Mouse (Mus musculus) stomach, embryonic 14.5 days (tissue): Measurements from ENCODE around the gene Ctnnd1. TPM values are rescaled to one million over a fixed set of nuclear protein-coding genes. Genes with fewer than 3 reads are reported as not detected.

Experiments
- ATAC-seq: fragments of 200-750 bp; cut with Nextera tagmentation; 2 replicates; pipeline ENCODE4 v1.8.0; 2017; ENCODE audit warnings: low read depth, moderate TSS enrichment; ENCODE audit not compliant: insufficient number of reproducible peaks, insufficient read depth, low FRiP score
- H3K27ac ChIP-seq: fragments of 300-500 bp; sonication (generic); 2 replicates; pipeline ENCODE4 v1.5.1; 2014; ENCODE audit warnings: mild to moderate bottlenecking, low read length, moderate library complexity, mixed read lengths
- H3K27me3 ChIP-seq: fragments of 300-500 bp; sonication (generic); 2 replicates; pipeline ENCODE4 v1.6.1; 2014; ENCODE audit warnings: low read length, control low read depth, mixed read lengths; ENCODE audit not compliant: control insufficient read depth, insufficient read depth
- H3K36me3 ChIP-seq: fragments of 300-500 bp; sonication (generic); 2 replicates; pipeline ENCODE4 v1.6.1; 2014; ENCODE audit warnings: mild to moderate bottlenecking, control low read depth, low read length, moderate library complexity, mixed read lengths; ENCODE audit not compliant: control insufficient read depth, insufficient read depth
- H3K4me1 ChIP-seq: fragments of 300-500 bp; sonication (generic); 2 replicates; pipeline ENCODE4 v1.6.1; 2014; ENCODE audit warnings: low read length, control low read depth, mixed read lengths; ENCODE audit not compliant: control insufficient read depth, insufficient read depth
- H3K4me2 ChIP-seq: fragments of 300-500 bp; sonication (generic); replicated peaks from 2 replicates; pipeline ENCODE4 v1.6.1; 2014; ENCODE audit warnings: low read depth, low read length, control low read depth
- H3K4me3 ChIP-seq: fragments of 300-500 bp; sonication (generic); 2 replicates; pipeline ENCODE4 v1.5.1; 2014; ENCODE audit warnings: low read depth, low read length, control low read depth
- H3K9ac ChIP-seq: fragments of 300-500 bp; sonication (generic); replicated peaks from 2 replicates; pipeline ENCODE4 v1.6.1; 2014; ENCODE audit warnings: low read depth, mild to moderate bottlenecking, control low read depth, low read length, moderate library complexity, mixed read lengths
- H3K9me3 ChIP-seq: fragments of 300-500 bp; sonication (generic); 2 replicates; pipeline ENCODE4 v1.6.1; 2016; ENCODE audit warnings: low read depth, low read length, control low read depth; ENCODE audit not compliant: control insufficient read depth
- WGBS: fragments of 180-500 bp; shearing (Covaris S2); extraction: QIAGEN DNeasy Blood & Tissue Kit; methylation state at CpG from one replicate; pipeline ENCODE4 v1.1.7; 2014; 5-methylcytosine and 5-hydroxymethylcytosine counted together
- polyA plus RNA-seq: library from polyadenylated mRNA; unstranded; fragments of >200 nt; fragmentation: Nextera tagmentation; extraction: Ambion mirVana; gene quantifications from 2 replicates; pipeline ENCODE4 v1.2.1, GENCODE M21; 2014

Ctnnd1 gene
- polyA plus RNA-seq, 1 experiment from 2014 or later: 63.5 TPM

- Histone ChIP-seq H3K9ac (no peak overlapping the region), H3K27ac (no peak overlapping the region), H3K9me3 (no peaks in the 10 kb centered on the region), H3K4me1 (no peaks in the 10 kb centered on the region), H3K27me3 (no peaks in the 10 kb centered on the region), H3K36me3 (peaks cover 83% of the 10 kb centered on the region), H3K4me2 (no peak overlapping the region), H3K4me3 (no peak overlapping the region)
- ATAC-seq: no peak
- 86% methylated on average over 1 of the region's 1 CpGs for WGBS
These were observed 42.7 kb downstream of the Ctnnd1 start for GRCm38 (mm10) chr2:84607842-84608241.

- Histone ChIP-seq H3K4me2 (no peak overlapping the region), H3K27ac (no peak overlapping the region), H3K27me3 (no peaks in the 10 kb centered on the region), H3K4me3 (no peak overlapping the region), H3K9me3 (no peaks in the 10 kb centered on the region), H3K36me3 (peaks cover 59% of the 10 kb centered on the region), H3K9ac (no peak overlapping the region), H3K4me1 (no peaks in the 10 kb centered on the region; the same call in 1 of the 2 replicates)
- no peak for ATAC-seq
- WGBS: 58% methylated on average over 2 of the region's 2 CpGs
These were observed 49.6 kb downstream of the Ctnnd1 start for GRCm38 (mm10) chr2:84600977-84601376.

- ATAC-seq: no peak
- Histone ChIP-seq H3K27ac (no peak overlapping the region), H3K36me3 (peaks cover 54% of the 10 kb centered on the region), H3K4me1 (no peaks in the 10 kb centered on the region; the same call in 1 of the 2 replicates), H3K27me3 (no peaks in the 10 kb centered on the region), H3K4me3 (no peak overlapping the region), H3K4me2 (no peak overlapping the region), H3K9ac (no peak overlapping the region), H3K9me3 (no peaks in the 10 kb centered on the region)
- 89% methylated on average over 6 of the region's 6 CpGs for WGBS
These were observed 51.2 kb downstream of the Ctnnd1 start for GRCm38 (mm10) chr2:84599270-84599888.

- no peak overlapping the region for H3K4me3 ChIP-seq
- peaks cover 34% of the 10 kb centered on the region for H3K36me3 ChIP-seq
- H3K9ac ChIP-seq: no peak overlapping the region
- ATAC-seq: no peak
- no peaks in the 10 kb centered on the region for H3K9me3 ChIP-seq
- no peaks in the 10 kb centered on the region for H3K27me3 ChIP-seq
- no peaks in the 10 kb centered on the region; the same call in 1 of the 2 replicates for H3K4me1 ChIP-seq
- 90% methylated on average over 1 of the region's 1 CpGs for WGBS
- H3K4me2 ChIP-seq: no peak overlapping the region
- no peak overlapping the region for H3K27ac ChIP-seq
These were observed 53.4 kb downstream of the Ctnnd1 start for GRCm38 (mm10) chr2:84597123-84597522.

GRCm38 (mm10) chr2:84592801-84593200, 57.8 kb downstream of the Ctnnd1 start:
- no peaks in the 10 kb centered on the region for H3K9me3 ChIP-seq
- no peak for ATAC-seq
- no peak overlapping the region for H3K4me3 ChIP-seq
- H3K9ac ChIP-seq: no peak overlapping the region
- no peak overlapping the region for H3K4me2 ChIP-seq
- no peaks in the 10 kb centered on the region for H3K4me1 ChIP-seq
- H3K27me3 ChIP-seq: no peaks in the 10 kb centered on the region
- no peak overlapping the region for H3K27ac ChIP-seq
- H3K36me3 ChIP-seq: peaks cover 9% of the 10 kb centered on the region
- 96% methylated on average over 8 of the region's 8 CpGs for WGBS

GRCm38 (mm10) chr2:84585700-84586099, 64.9 kb downstream of the Ctnnd1 start:
- H3K9me3 ChIP-seq: no peaks in the 10 kb centered on the region
- H3K27ac ChIP-seq: no peak overlapping the region
- H3K4me1 ChIP-seq: no peaks in the 10 kb centered on the region
- H3K27me3 ChIP-seq: no peaks in the 10 kb centered on the region
- H3K36me3 ChIP-seq: no peaks in the 10 kb centered on the region; the same call in none of the 2 replicates
- no peak overlapping the region for H3K4me3 ChIP-seq
- ATAC-seq: no peak
- no peak overlapping the region for H3K9ac ChIP-seq
- WGBS: 89% methylated on average over 8 of the region's 8 CpGs
- H3K4me2 ChIP-seq: no peak overlapping the region

GRCm38 (mm10) chr2:84582286-84582685, 68.3 kb downstream of the Ctnnd1 start:
- H3K27ac ChIP-seq: no peak overlapping the region
- ATAC-seq: no peak
- WGBS: 67% methylated on average over 5 of the region's 5 CpGs

GRCm38 (mm10) chr2:84581208-84581607, 69.4 kb downstream of the Ctnnd1 start:
- Histone ChIP-seq H3K4me3 (no peak overlapping the region), H3K9me3 (no peaks in the 10 kb centered on the region), H3K27ac (no peak overlapping the region), H3K4me1 (no peaks in the 10 kb centered on the region), H3K36me3 (no peaks in the 10 kb centered on the region), H3K9ac (no peak overlapping the region), H3K4me2 (no peak overlapping the region), H3K27me3 (no peaks in the 10 kb centered on the region)
- 86% methylated on average over 2 of the region's 3 CpGs for WGBS
- no peak for ATAC-seq

More at GRCm38 (mm10) chr2:84582286-84582685, 68.3 kb downstream of the Ctnnd1 start:
- H3K9me3 ChIP-seq: no peaks in the 10 kb centered on the region
- H3K4me3 ChIP-seq: no peak overlapping the region
- H3K27me3 ChIP-seq: no peaks in the 10 kb centered on the region
- H3K9ac ChIP-seq: no peak overlapping the region
- no peak overlapping the region for H3K4me2 ChIP-seq
- no peaks in the 10 kb centered on the region for H3K36me3 ChIP-seq
- no peaks in the 10 kb centered on the region for H3K4me1 ChIP-seq

- Histone ChIP-seq H3K36me3 (no peaks in the 10 kb centered on the region), H3K9ac (no peak overlapping the region), H3K4me3 (no peak overlapping the region), H3K4me1 (no peaks in the 10 kb centered on the region), H3K27me3 (no peaks in the 10 kb centered on the region), H3K27ac (no peak overlapping the region), H3K9me3 (no peaks in the 10 kb centered on the region), H3K4me2 (no peak overlapping the region)
- no peak for ATAC-seq
- 94% methylated on average over 2 of the region's 2 CpGs for WGBS
These were observed 71.3 kb downstream of the Ctnnd1 start for GRCm38 (mm10) chr2:84579311-84579710.
